Mouse (Mus musculus): ENCODE measurements at regions not wholly inside any gene's neighbourhood (a gene's known extent, or its start where the extent isn't known, plus 50 kb on each side); places are given as distances from the start of the nearest gene placed in this dataset.

DNA sequence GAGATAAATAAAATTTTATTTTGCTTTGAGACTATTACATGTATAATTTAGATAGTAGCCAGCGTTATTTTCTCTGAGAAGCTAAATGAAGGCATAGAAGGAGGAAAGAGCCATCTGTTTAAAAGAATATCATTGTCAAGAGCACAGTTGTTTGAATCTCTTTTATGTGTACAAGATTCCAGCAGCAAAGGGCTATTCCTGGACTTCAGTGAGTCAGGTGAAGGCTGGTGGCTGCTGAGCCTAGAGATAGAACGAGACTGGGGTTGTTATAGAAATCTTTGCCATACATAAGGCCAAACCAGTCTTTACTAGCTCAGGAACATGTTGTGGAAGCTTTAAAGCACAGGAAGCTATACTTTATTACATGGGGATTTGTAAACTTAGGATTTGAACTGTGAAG is 261.6 kb downstream of the Adcyap1 start:
- no peak for DNase-seq (ENCODE audit: low spot score)
- H3K4me3 ChIP-seq (ENCODE audit: low read depth, low read length) = no peak overlapping the region
- no peaks in the 10 kb centered on the region for H3K9me3 ChIP-seq (ENCODE audit: control insufficient read depth, low read length)
- no peak overlapping the region for H3K4me2 ChIP-seq (ENCODE audit: low read depth, low read length)
- no peak overlapping the region for H3K9ac ChIP-seq (ENCODE audit: low read depth, low read length)
- H3K36me3 ChIP-seq (ENCODE audit: control insufficient read depth, insufficient read depth, low read length) = no peaks in the 10 kb centered on the region
- ATAC-seq (ENCODE audit: low read depth) = no peak
- no peaks in the 10 kb centered on the region for H3K27me3 ChIP-seq (replicated peaks; ENCODE audit: control insufficient read depth, insufficient read depth, low read length)
- 80% methylated on average over 2 of the region's 2 CpGs for WGBS
- H3K27ac ChIP-seq (replicated peaks; ENCODE audit: low read depth, low read length) = no peak overlapping the region
- H3K4me1 ChIP-seq (ENCODE audit: control insufficient read depth, insufficient read depth, low read length) = no peaks in the 10 kb centered on the region

DNA sequence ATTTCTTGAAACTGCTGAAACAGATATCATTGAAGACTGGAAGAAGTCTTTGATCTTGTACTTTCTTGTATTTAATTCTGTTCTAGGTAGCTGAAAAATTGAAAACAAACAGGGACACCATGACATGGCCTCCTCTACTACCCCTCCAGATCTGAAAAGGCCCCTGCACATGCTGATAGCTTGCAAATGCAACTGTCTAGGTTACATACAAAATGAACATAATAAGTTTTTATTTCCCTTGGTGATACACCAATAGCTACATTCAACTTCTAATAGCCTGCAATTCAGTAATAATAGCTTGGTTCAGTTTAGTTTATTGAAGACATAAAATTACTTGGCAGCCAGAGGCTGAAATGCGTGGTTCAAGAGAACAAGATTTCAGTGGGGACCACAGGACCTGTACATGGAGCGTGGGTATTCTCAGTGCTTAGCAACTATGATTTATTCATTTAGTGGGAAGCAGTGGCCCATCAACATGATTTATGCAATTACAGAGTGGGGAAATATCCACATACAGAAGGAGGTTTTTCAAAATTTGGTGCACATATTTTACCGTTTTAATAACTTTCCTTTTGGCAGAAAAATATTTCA is 264.9 kb downstream of the Adcyap1 start:
- Histone ChIP-seq H3K27me3 (replicated peaks; ENCODE audit: control insufficient read depth, insufficient read depth, low read length) (no peaks in the 10 kb centered on the region), H3K27ac (replicated peaks; ENCODE audit: low read depth, low read length) (no peak overlapping the region), H3K4me1 (ENCODE audit: control insufficient read depth, insufficient read depth, low read length) (no peaks in the 10 kb centered on the region), H3K4me3 (ENCODE audit: low read depth, low read length) (no peak overlapping the region), H3K9me3 (ENCODE audit: control insufficient read depth, low read length) (no peaks in the 10 kb centered on the region), H3K9ac (ENCODE audit: low read depth, low read length) (no peak overlapping the region), H3K4me2 (ENCODE audit: low read depth, low read length) (no peak overlapping the region), H3K36me3 (ENCODE audit: control insufficient read depth, insufficient read depth, low read length) (no peaks in the 10 kb centered on the region)
- DNase-seq (ENCODE audit: low spot score) (no peak), ATAC-seq (ENCODE audit: low read depth) (no peak)
- WGBS = 85% methylated on average over 3 of the region's 3 CpGs

DNA sequence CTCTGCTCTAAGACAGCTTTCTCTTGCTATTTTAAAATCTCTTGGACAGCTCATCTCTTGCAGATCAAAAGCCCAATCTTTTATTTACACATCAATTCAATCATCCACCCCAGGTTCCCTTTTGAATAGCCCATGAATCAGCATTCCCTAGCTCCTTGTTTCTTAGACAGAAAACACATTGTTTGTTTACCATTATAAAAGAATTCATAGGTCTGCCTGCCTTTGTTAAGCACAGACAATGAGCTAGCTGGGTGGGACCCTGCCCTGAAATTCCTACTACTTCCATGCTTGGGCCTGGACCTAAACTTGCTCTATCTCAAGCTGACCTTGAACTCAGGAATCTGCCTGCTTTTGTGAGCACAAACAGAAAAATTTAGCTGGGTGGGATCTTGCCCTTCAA is 283.6 kb downstream of the Adcyap1 start:
- Histone ChIP-seq H3K36me3 (ENCODE audit: control insufficient read depth, insufficient read depth, low read length) (no peaks in the 10 kb centered on the region), H3K9ac (ENCODE audit: low read depth, low read length) (no peak overlapping the region), H3K27me3 (replicated peaks; ENCODE audit: control insufficient read depth, insufficient read depth, low read length) (no peaks in the 10 kb centered on the region), H3K9me3 (ENCODE audit: control insufficient read depth, low read length) (no peaks in the 10 kb centered on the region), H3K27ac (replicated peaks; ENCODE audit: low read depth, low read length) (no peak overlapping the region), H3K4me2 (ENCODE audit: low read depth, low read length) (no peak overlapping the region), H3K4me1 (ENCODE audit: control insufficient read depth, insufficient read depth, low read length) (no peaks in the 10 kb centered on the region), H3K4me3 (ENCODE audit: low read depth, low read length) (no peak overlapping the region)
- DNase-seq (ENCODE audit: low spot score) = no peak
- no peak for ATAC-seq (ENCODE audit: low read depth)

DNA sequence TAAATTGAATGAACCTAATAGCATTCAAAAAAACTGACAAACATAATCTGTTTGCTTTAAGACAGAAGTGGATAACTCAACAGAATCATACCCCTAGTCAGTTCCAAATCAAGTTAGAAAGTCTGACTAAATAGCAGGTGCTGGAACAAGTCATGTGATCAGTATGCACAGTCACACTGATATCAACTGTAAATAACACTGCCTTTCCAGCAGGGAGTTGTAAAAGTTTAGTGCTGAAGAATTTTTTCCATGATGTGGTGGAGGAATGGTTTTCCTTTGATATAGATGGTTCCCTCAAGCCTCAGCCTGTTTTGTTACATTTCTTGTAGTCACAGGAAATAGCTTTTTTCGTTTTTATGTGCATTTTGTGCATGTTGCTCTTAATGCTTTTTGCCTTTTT is 285.7 kb downstream of the Adcyap1 start:
- H3K4me2 ChIP-seq (ENCODE audit: low read depth, low read length) = no peak overlapping the region
- WGBS = 49% methylated on average over 1 of the region's 1 CpGs
- H3K36me3 ChIP-seq (ENCODE audit: control insufficient read depth, insufficient read depth, low read length) = no peaks in the 10 kb centered on the region
- ATAC-seq (ENCODE audit: low read depth) = no peak
- H3K9me3 ChIP-seq (ENCODE audit: control insufficient read depth, low read length) = no peaks in the 10 kb centered on the region
- H3K27me3 ChIP-seq (replicated peaks; ENCODE audit: control insufficient read depth, insufficient read depth, low read length) = no peaks in the 10 kb centered on the region
- no peak overlapping the region for H3K27ac ChIP-seq (replicated peaks; ENCODE audit: low read depth, low read length)
- H3K4me1 ChIP-seq (ENCODE audit: control insufficient read depth, insufficient read depth, low read length) = no peaks in the 10 kb centered on the region
- no peak for DNase-seq (ENCODE audit: low spot score)
- H3K4me3 ChIP-seq (ENCODE audit: low read depth, low read length) = no peak overlapping the region
- H3K9ac ChIP-seq (ENCODE audit: low read depth, low read length) = no peak overlapping the region

DNA sequence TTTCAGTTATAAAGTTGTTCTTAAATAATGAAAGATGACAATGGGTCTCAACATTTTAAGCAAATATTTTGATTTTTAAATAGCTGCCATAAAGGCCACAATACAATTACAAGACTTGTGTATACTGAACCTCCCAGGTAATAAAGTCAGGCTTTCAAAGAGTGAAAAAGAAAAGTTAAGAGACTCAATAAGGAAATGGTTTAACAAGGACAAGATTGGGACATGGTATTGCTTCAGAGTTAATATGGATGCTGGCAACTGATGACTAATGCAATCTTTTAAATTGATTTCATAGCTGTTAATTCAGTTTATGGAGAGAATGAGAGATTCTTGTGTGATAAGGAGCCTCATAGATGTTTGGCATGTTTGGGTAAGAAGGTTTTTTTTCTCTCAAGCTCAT is 287.6 kb downstream of the Adcyap1 start:
- Histone ChIP-seq H3K4me2 (ENCODE audit: low read depth, low read length) (no peak overlapping the region), H3K27me3 (replicated peaks; ENCODE audit: control insufficient read depth, insufficient read depth, low read length) (no peaks in the 10 kb centered on the region), H3K36me3 (ENCODE audit: control insufficient read depth, insufficient read depth, low read length) (no peaks in the 10 kb centered on the region), H3K27ac (replicated peaks; ENCODE audit: low read depth, low read length) (no peak overlapping the region), H3K9me3 (ENCODE audit: control insufficient read depth, low read length) (no peaks in the 10 kb centered on the region), H3K4me1 (ENCODE audit: control insufficient read depth, insufficient read depth, low read length) (no peaks in the 10 kb centered on the region), H3K9ac (ENCODE audit: low read depth, low read length) (no peak overlapping the region), H3K4me3 (ENCODE audit: low read depth, low read length) (no peak overlapping the region)
- no peak for DNase-seq (ENCODE audit: low spot score)
- ATAC-seq (ENCODE audit: low read depth) = no peak

DNA sequence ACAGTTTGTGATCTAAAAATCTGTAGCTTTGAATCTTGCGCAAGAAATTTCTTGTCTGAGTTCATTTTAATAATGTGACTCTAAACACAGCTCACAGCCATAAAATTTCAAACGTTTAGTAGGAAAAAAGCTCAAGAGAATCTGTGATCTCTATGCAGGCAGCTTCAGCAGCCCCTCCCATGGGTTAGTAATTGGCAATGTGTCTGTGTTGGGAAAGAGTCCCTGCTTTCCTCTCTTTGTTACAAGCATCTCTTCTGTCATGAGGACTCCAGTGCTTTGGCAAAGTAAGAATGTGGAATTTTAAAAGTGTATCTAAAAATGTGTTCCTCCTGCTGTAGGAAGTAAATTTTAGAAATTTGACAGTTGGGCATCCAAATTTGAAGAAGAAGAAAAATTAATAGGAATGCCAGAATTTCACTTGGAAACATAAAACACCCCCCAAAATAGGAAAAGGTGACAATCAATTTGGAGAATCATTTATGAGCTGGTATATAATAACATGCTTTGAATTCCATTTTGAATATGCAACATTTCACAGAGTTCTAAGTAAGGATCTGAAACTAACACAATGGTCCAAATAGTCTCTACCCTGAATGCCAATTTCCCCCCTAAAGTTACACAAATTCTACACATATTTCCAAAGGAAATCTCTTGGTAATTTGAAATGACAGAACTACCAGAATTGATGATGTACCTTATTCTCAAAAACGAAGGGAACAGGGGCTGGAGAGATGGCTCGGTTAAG is 291.3 kb downstream of the Adcyap1 start:
- no peak overlapping the region for H3K4me3 ChIP-seq (ENCODE audit: low read depth, low read length)
- H3K27me3 ChIP-seq (replicated peaks; ENCODE audit: control insufficient read depth, insufficient read depth, low read length) = no peaks in the 10 kb centered on the region
- DNase-seq (ENCODE audit: low spot score) = no peak
- no peaks in the 10 kb centered on the region for H3K36me3 ChIP-seq (ENCODE audit: control insufficient read depth, insufficient read depth, low read length)
- no peaks in the 10 kb centered on the region for H3K9me3 ChIP-seq (ENCODE audit: control insufficient read depth, low read length)
- ATAC-seq (ENCODE audit: low read depth) = no peak
- H3K4me2 ChIP-seq (ENCODE audit: low read depth, low read length) = no peak overlapping the region
- no peaks in the 10 kb centered on the region for H3K4me1 ChIP-seq (ENCODE audit: control insufficient read depth, insufficient read depth, low read length)
- H3K9ac ChIP-seq (ENCODE audit: low read depth, low read length) = no peak overlapping the region
- WGBS = 74% methylated on average over 4 of the region's 4 CpGs
- no peak overlapping the region for H3K27ac ChIP-seq (replicated peaks; ENCODE audit: low read depth, low read length)

DNA sequence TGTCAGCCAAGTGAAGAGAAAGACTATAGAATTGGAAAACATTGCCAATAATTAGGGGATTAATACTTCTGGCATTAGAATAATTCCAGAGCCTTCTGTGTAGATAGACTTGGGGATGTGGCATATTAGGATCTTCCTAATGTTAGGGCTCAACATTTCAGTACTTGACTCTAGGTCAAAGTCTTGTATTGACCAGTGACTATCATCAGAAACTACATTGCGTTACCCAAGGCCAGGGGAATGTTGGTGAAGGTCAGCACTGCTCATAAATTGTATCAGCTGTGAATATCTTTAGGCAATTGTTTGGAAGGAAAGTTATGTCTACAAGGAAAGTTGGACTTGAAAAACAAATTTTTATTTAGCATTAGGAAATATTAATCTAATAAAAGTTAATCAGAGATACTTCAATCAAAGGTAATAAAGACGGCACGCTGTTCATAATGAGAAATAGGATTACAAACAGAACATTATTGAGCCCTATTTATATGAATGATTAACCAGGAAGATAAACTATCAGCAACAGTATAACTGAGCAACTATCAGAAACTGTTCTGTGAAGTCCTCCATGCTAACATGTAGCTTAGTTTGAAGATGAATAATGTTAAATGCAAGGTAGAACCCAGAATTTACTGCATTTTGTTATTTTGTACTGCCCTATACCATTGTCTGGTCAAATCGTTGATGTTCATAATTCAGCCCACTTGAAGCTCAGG is 310.2 kb downstream of the Adcyap1 start:
- H3K9me3 ChIP-seq (ENCODE audit: control insufficient read depth, low read length) = no peaks in the 10 kb centered on the region
- no peaks in the 10 kb centered on the region for H3K36me3 ChIP-seq (ENCODE audit: control insufficient read depth, insufficient read depth, low read length)
- no peak overlapping the region for H3K9ac ChIP-seq (ENCODE audit: low read depth, low read length)
- no peaks in the 10 kb centered on the region for H3K27me3 ChIP-seq (replicated peaks; ENCODE audit: control insufficient read depth, insufficient read depth, low read length)
- no peak for ATAC-seq (ENCODE audit: low read depth)
- H3K4me3 ChIP-seq (ENCODE audit: low read depth, low read length) = no peak overlapping the region
- WGBS = 85% methylated on average over 4 of the region's 4 CpGs
- DNase-seq (ENCODE audit: low spot score) = no peak
- H3K27ac ChIP-seq (replicated peaks; ENCODE audit: low read depth, low read length) = no peak overlapping the region
- no peaks in the 10 kb centered on the region for H3K4me1 ChIP-seq (ENCODE audit: control insufficient read depth, insufficient read depth, low read length)
- H3K4me2 ChIP-seq (ENCODE audit: low read depth, low read length) = no peak overlapping the region

DNA sequence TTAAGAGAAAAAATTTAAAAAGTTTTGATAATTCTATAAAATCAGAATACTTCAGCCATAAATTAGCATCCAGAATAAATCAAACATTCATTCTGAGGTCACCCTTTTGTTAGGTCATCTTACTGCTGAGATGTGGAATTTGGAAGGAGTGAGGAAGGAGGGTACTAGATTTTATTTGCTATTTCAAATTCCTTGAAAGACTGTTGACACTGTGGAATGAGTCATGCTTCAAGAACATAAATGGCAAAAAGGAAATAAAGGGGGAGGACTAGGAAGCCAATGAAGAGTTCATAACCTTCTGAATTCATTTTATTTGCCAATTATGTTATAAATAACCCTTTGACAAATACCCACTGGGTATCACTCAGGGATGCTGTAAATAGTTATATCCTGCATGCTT is 324.6 kb downstream of the Adcyap1 start:
- DNase-seq (ENCODE audit: low spot score) = no peak
- no peaks in the 10 kb centered on the region for H3K27me3 ChIP-seq (replicated peaks; ENCODE audit: control insufficient read depth, insufficient read depth, low read length)
- no peak overlapping the region for H3K9ac ChIP-seq (ENCODE audit: low read depth, low read length)
- H3K4me1 ChIP-seq (ENCODE audit: control insufficient read depth, insufficient read depth, low read length) = no peaks in the 10 kb centered on the region
- no peaks in the 10 kb centered on the region for H3K36me3 ChIP-seq (ENCODE audit: control insufficient read depth, insufficient read depth, low read length)
- ATAC-seq (ENCODE audit: low read depth) = no peak
- no peak overlapping the region for H3K4me2 ChIP-seq (ENCODE audit: low read depth, low read length)
- H3K27ac ChIP-seq (replicated peaks; ENCODE audit: low read depth, low read length) = no peak overlapping the region
- no peak overlapping the region for H3K4me3 ChIP-seq (ENCODE audit: low read depth, low read length)
- H3K9me3 ChIP-seq (ENCODE audit: control insufficient read depth, low read length) = no peaks in the 10 kb centered on the region
